Mouse (Mus musculus): Measurements from ENCODE around the gene Cisd3. TPM values are rescaled to one million over a fixed set of nuclear protein-coding genes. Genes with fewer than 3 reads are reported as not detected.

The Cisd3 gene
- polyA plus RNA-seq, 1 experiment from 2014 or later = 33.2 TPM

- no peak overlapping the region for H3K9ac ChIP-seq
- no peaks in the 10 kb centered on the region for H3K36me3 ChIP-seq
- WGBS = 77% methylated on average over 11 of the region's 11 CpGs
- H3K27me3 ChIP-seq = peaks cover 18% of the 10 kb centered on the region
- peaks cover 35% of the 10 kb centered on the region for H3K4me1 ChIP-seq (replicated peaks)
- no peak for ATAC-seq (ENCODE audit: low FRiP score, low read depth)
- no peak overlapping the region for H3K27ac ChIP-seq (replicated peaks)
- H3K9me3 ChIP-seq = no peaks in the 10 kb centered on the region
- H3K4me2 ChIP-seq = peak overlapping the region; percentile 81
- H3K4me3 ChIP-seq = no peak overlapping the region
Measured at GRCm38 (mm10) chr11:97658751-97659266, 26.8 kb upstream of the Cisd3 start.

- H3K4me2 ChIP-seq = peak overlapping the region; percentile 81
- H3K4me3 ChIP-seq = peak overlapping the region; percentile 90
- no peak for ATAC-seq (ENCODE audit: low FRiP score, low read depth)
- H3K9me3 ChIP-seq = no peaks in the 10 kb centered on the region
- H3K27me3 ChIP-seq = peaks cover 18% of the 10 kb centered on the region
- H3K36me3 ChIP-seq = no peaks in the 10 kb centered on the region
- peak overlapping the region; percentile 75 for H3K9ac ChIP-seq
- H3K4me1 ChIP-seq (replicated peaks) = peaks cover 38% of the 10 kb centered on the region
- peak overlapping the region; percentile 68 for H3K27ac ChIP-seq (replicated peaks)
- WGBS = 9% methylated on average over 13 of the region's 13 CpGs
Measured at GRCm38 (mm10) chr11:97659267-97659989, 26.2 kb upstream of the Cisd3 start.

DNA sequence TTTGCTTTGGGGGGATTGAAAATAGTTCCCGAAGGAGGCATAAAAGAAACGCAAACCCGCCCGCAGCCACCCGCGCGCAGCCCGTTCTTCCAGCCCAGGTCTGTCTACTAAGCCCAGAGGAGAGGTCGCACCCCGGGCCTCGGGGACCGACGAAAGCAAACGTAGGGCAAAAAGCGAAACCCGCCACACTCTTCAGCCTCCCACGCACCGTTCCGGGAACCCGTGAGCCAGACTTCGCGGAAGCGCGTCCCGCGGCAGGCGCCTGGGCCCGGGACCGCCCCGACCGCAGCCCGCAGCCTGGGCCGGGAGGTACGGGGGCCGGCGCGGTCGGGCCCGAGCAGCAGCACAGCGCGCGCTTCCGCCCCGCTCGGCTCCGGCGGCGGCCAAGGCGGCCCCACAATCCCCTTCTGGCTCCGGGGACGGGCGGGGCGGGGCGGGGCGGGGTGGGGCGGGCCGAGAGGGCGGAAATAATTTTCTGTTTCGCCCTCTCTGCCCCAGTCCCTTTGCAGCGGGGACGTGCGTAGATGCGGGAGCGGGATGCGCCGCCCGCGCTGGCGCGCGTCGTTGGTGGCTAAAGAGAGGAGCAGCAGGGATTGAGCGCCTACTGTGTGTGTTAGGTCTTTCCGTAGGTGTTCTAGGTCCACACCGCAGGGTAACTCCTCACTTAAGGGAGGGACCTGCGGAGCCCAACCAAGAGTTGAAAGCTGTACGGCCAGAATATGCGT is 25.5 kb upstream of the Cisd3 start:
- peak; percentile 88 for ATAC-seq (ENCODE audit: low FRiP score, low read depth)

GRCm38 (mm10) chr11:97660734-97661647 is 24.6 kb upstream of the Cisd3 start:
- Histone ChIP-seq H3K27ac (replicated peaks) (no peak overlapping the region), H3K36me3 (0 out of 2 replicates have a peak, but pooled peaks cover under 1% of the 10 kb centered on the region), H3K9ac (peak overlapping the region; percentile 75), H3K9me3 (no peaks in the 10 kb centered on the region), H3K4me2 (peak overlapping the region; percentile 81), H3K4me1 (replicated peaks) (peaks cover 51% of the 10 kb centered on the region), H3K4me3 (peak overlapping the region; percentile 90), H3K27me3 (peaks cover 18% of the 10 kb centered on the region)
- 2% methylated on average over 27 of the region's 27 CpGs for WGBS
- ATAC-seq (ENCODE audit: low FRiP score, low read depth) = no peak

More for the DNA sequence above, 25.5 kb upstream of the Cisd3 start:
- Histone ChIP-seq H3K9ac (peak overlapping the region; percentile 75), H3K27ac (replicated peaks) (peak overlapping the region; percentile 68), H3K36me3 (no peaks in the 10 kb centered on the region), H3K4me2 (peak overlapping the region; percentile 81), H3K27me3 (peaks cover 18% of the 10 kb centered on the region), H3K4me1 (replicated peaks) (peaks cover 45% of the 10 kb centered on the region), H3K9me3 (no peaks in the 10 kb centered on the region), H3K4me3 (peak overlapping the region; percentile 90)
- under 1% methylated on average over 73 of the region's 78 CpGs for WGBS

DNA sequence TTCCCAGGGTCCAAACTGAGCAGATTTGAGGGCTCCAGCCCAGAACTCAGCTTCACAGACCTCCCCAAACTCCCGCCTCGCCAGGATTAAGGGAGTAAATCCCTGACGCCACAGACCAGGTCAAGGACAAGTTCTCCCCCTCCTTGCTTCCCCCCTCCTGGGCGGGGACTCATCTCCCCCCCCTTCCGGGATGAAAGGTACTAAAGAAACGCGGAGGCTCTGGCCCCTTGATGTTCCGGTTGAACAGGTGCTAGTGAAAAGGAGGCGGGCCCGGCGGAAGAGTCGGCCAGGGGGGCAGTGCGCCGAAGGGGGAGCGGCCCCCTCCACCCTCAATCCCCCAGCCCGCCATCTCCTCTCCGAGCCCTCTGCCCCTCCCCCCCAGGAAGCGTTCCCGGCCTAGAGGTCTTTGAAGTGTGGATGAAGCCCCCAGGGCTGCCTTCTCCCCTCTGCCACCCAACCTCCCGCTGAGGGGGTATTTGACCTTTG is 23.9 kb upstream of the Cisd3 start:
- no peak overlapping the region for H3K27ac ChIP-seq (replicated peaks)
- peak overlapping the region; percentile 90 for H3K4me3 ChIP-seq
- 0 out of 2 replicates have a peak, but pooled peaks cover 6% of the 10 kb centered on the region for H3K36me3 ChIP-seq
- no peak overlapping the region for H3K9ac ChIP-seq
- no peaks in the 10 kb centered on the region for H3K9me3 ChIP-seq
- peak overlapping the region; percentile 81 for H3K4me2 ChIP-seq
- peaks cover 18% of the 10 kb centered on the region for H3K27me3 ChIP-seq
- ATAC-seq (ENCODE audit: low FRiP score, low read depth) = no peak
- H3K4me1 ChIP-seq (replicated peaks) = peaks cover 51% of the 10 kb centered on the region
- WGBS = under 1% methylated on average over 20 of the region's 20 CpGs

- H3K9me3 ChIP-seq = no peaks in the 10 kb centered on the region
- under 1% methylated on average over 21 of the region's 21 CpGs for WGBS
- H3K9ac ChIP-seq = peak overlapping the region; percentile 72; the same call in 1 of the 2 replicates
- ATAC-seq (ENCODE audit: low FRiP score, low read depth) = no peak
- H3K27me3 ChIP-seq = peaks cover 18% of the 10 kb centered on the region
- H3K36me3 ChIP-seq = 0 out of 2 replicates have a peak, but pooled peaks cover 9% of the 10 kb centered on the region
- H3K4me3 ChIP-seq = peak overlapping the region; percentile 90
- no peak overlapping the region for H3K27ac ChIP-seq (replicated peaks)
- peaks cover 51% of the 10 kb centered on the region for H3K4me1 ChIP-seq (replicated peaks)
- peak overlapping the region; percentile 81 for H3K4me2 ChIP-seq
Measured at GRCm38 (mm10) chr11:97662207-97662892, 23.3 kb upstream of the Cisd3 start.

- Histone ChIP-seq H3K9ac (peak within 1 kb of the TSS; percentile 72), H3K4me3 (peak within 1 kb of the TSS; percentile 90), H3K27ac (replicated peaks) (peak within 1 kb of the TSS; percentile 83), H3K4me2 (peak within 1 kb of the TSS; percentile 81), H3K27me3 (peaks cover 18% of the 10 kb centered on the region), H3K4me1 (replicated peaks) (peaks cover 51% of the 10 kb centered on the region), H3K36me3 (0 out of 2 replicates have a peak, but pooled peaks cover 9% of the 10 kb centered on the region), H3K9me3 (no peaks in the 10 kb centered on the region)
- WGBS = 0% methylated on average over 23 of the region's 76 CpGs
- ATAC-seq (ENCODE audit: low FRiP score, low read depth) = peak; percentile 72
Measured at GRCm38 (mm10) chr11:97662893-97663527, 22.6 kb upstream of the Cisd3 start, which contains the start of gene Mllt6. TSS of gene Mllt6 (plus strand) at chr11:97663414.

- 1% methylated on average over 31 of the region's 57 CpGs for WGBS
- peaks cover 50% of the 10 kb centered on the region for H3K4me1 ChIP-seq (replicated peaks)
- no peaks in the 10 kb centered on the region for H3K9me3 ChIP-seq
- H3K36me3 ChIP-seq = 0 out of 2 replicates have a peak, but pooled peaks cover 9% of the 10 kb centered on the region
- peak overlapping the region; percentile 83 for H3K27ac ChIP-seq (replicated peaks)
- H3K27me3 ChIP-seq = peaks cover 18% of the 10 kb centered on the region
- peak overlapping the region; percentile 90 for H3K4me3 ChIP-seq
- peak overlapping the region; percentile 72 for H3K9ac ChIP-seq
- 0 out of 2 replicates have a peak, but pooled peaks have one; percentile 52 for ATAC-seq (ENCODE audit: low FRiP score, low read depth)
- peak overlapping the region; percentile 81 for H3K4me2 ChIP-seq
Measured at GRCm38 (mm10) chr11:97663528-97664338, 21.9 kb upstream of the Cisd3 start.

- peak overlapping the region; percentile 72 for H3K9ac ChIP-seq
- H3K4me3 ChIP-seq = peak overlapping the region; percentile 90
- peaks cover 49% of the 10 kb centered on the region for H3K4me1 ChIP-seq (replicated peaks)
- H3K27ac ChIP-seq (replicated peaks) = no peak overlapping the region
- no peaks in the 10 kb centered on the region for H3K9me3 ChIP-seq
- H3K4me2 ChIP-seq = peak overlapping the region; percentile 81
- H3K27me3 ChIP-seq = peaks cover 18% of the 10 kb centered on the region
- no peak for ATAC-seq (ENCODE audit: low FRiP score, low read depth)
- peaks cover 9% of the 10 kb centered on the region; the same call in 1 of the 2 replicates for H3K36me3 ChIP-seq
- WGBS = 0% methylated on average over 7 of the region's 8 CpGs
Measured at GRCm38 (mm10) chr11:97664339-97664665, 21.3 kb upstream of the Cisd3 start.

DNA sequence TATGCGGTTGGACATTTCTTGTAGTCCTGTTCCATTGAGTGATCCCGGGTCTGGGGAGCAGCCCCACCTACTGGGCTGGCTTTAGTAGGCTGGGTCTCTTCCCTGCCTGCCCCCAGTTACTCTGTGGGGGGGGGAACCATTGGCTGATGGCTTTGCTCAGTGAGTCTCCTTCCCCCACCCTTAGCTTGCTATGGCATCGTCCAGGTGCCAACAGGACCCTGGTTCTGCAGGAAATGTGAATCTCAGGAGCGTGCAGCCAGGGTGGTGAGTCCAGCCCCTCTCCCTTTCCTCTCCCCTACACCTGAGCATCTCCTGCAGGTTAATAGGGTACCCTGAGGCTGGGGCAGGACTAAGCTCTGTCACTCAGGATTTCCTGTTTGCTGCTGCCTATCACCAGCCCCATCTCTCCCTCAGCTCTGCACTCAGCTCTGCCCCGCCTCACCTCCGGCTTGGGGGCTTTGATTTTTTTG is 20.8 kb upstream of the Cisd3 start:
- peaks cover 48% of the 10 kb centered on the region for H3K4me1 ChIP-seq (replicated peaks)
- WGBS = 38% methylated on average over 6 of the region's 6 CpGs
- no peak for ATAC-seq (ENCODE audit: low FRiP score, low read depth)

More for the DNA sequence above, 20.8 kb upstream of the Cisd3 start:
- Histone ChIP-seq H3K27me3 (peaks cover 18% of the 10 kb centered on the region), H3K4me2 (peak overlapping the region; percentile 81), H3K36me3 (peaks cover 12% of the 10 kb centered on the region; the same call in 1 of the 2 replicates), H3K9me3 (no peaks in the 10 kb centered on the region), H3K9ac (no peak overlapping the region), H3K4me3 (peak overlapping the region; percentile 90), H3K27ac (replicated peaks) (no peak overlapping the region)

Measured in hindbrain, embryonic 15.5 days (tissue).